Mouse (Mus musculus) Muller cell, postnatal 12 days (primary cell): ENCODE measurements around the gene Dok5.

ENCODE experiments used
- DNase-seq: peaks from one replicate; pipeline ENCODE4 v3.0.0-alpha.2; 2015; ENCODE audit errors: inconsistent ontology term

Dok5 gene

DNA sequence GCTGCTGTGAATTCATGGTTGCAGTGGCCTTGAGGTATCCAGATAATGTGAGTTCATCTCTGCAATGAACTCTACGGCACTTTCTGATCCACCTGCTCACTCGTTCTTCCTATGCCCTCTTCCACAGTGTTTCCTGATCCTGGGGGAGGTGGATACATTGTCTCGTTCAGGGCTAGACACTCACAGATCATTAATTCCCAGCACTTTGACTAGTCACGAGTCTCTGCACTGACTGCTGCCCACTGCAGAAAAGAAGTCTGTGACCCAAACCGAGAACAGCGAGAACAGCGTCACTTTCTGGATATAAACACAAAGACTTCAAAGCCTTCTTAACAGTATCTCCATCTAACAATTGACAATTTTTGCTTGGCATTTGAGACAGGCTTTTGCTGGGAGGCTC, 125.9 kb downstream of the Dok5 start:
- no peak for DNase-seq

DNA sequence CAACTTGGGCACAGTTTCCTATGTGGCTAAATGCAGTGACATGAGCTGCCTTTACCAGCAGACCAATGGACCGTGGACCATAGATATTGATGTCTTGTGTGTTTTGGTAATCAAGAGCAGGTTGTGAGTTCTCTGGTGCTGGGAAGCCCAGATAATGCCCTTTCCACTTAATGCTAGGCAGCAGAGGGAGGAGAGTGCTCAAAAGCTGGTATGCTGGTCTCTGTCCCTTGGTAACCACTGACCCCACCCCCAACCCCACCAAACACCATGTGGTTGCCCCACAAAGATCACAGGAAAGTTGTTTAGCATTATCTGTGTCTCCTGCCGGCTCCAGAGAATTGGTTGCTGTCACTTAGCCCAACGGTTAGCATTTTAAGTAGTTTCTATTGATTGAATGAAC, 127.0 kb downstream of the Dok5 start:
- DNase-seq = no peak

DNA sequence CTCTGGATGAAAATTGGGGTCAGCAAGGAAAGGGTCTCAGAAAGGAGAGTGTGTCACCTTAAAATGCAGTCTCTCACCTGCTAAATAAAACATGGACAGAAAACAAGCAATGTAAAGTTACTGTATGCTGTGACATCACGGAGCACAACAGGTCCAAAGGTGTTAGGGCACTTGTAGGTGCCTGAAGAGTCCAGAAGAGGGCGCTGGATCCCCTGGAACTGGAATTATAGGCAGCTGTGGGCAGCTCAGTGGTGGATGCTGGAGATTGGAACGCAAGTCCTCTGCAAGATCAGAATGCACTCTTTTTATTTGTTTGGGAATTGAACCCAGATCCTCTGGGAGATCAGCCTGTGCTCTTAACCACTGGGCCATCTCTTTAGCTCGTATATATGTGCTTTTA, 129.0 kb downstream of the Dok5 start:
- DNase-seq = no peak

DNA sequence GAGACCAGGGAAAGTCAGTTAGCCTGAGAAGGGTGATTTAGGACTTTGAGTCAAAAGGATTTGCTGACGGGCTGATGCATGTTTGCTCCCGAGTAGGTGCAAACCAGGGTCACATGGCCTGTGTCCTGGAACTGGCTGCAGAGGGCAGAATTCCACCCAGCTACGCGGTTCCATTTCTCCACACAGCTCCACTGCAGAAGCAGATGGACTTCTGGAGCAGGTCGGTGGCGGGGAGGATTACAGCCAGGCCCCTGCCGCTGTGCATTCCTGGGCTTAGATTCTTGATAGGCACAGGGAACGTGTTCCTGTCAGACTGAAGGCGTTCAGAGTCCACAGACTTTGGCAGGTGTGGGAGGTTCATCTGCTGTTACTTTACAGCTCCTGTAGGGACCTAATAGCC, 131.2 kb downstream of the Dok5 start:
- no peak for DNase-seq

DNA sequence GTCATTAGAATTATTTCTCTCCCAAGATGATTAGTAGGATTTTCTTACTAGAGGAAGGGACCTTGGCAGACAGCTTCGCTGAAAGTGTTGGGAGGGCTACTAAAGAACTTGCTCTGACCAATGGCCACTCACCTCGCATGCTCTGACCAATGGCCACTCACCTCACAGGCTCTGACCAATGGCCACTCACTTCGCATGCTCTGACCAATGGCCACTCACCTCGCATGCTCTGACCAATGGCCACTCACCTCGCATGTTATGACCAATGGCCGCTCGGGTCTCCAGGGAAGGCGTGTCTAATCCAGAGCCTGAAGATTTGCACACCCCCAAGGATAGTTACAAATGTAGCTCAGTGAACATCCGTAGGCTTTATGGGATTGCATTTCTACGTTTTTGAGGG, 131.6 kb downstream of the Dok5 start:
- no peak for DNase-seq

DNA sequence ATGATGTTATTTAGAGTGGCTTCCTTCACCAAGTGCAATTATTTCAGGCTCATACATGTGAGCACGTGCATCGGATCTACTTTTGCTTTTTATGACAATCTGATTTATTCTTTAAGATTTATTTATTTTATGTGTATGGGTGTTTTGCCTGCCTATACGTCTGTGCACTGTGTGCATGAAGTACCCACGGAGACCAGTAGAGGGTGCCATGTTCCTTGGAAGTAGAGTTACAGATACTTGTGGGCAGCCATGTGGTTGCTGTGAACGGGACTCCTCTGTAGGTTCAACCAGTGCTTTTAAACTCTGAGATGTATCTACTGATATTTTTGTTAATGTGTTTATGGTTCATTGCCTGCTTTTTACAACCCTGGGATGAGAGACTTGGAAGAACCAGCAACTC, 132.4 kb downstream of the Dok5 start:
- no peak for DNase-seq

DNA sequence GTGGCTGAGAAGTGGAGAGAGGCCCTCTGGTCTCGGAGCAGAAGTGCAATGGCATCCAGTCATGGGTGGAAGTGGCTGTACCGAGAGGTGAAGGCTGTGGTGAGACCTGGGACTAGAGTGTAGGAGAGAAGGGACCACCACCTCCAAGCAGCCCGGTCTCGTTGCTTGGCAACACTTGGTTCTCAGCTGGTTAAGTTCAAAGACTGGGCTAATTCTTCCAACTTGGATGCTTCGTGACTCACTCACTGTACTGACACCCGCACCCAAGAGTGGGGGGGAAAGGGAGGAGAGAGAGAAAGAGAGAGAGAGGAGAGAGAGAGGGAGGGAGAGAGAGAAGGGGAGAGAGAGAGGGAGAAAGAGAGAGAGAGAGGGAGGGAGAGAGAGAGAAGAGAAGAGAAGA, 133.2 kb downstream of the Dok5 start:
- DNase-seq = peak; percentile 15

DNA sequence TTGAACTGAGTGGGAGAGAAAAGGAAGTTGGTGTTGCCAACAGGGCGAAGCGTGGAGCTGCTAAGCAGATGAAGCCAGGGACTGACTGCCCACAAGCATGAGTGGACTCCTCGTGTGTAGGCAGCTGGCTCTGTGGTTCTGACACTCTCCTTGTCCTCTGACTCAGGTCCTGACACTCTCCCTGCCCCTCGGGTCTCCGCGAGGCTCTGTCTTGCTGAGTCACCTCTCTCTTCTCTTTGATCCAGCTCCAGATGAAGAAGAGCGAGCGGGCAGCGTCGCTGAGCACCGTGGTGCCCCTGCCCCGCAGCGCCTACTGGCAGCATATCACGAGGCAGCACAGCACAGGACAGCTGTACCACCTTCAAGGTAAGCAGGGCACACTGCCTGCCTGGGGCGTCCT, 139.0 kb downstream of the Dok5 start:
- DNase-seq = peak; percentile 78

DNA sequence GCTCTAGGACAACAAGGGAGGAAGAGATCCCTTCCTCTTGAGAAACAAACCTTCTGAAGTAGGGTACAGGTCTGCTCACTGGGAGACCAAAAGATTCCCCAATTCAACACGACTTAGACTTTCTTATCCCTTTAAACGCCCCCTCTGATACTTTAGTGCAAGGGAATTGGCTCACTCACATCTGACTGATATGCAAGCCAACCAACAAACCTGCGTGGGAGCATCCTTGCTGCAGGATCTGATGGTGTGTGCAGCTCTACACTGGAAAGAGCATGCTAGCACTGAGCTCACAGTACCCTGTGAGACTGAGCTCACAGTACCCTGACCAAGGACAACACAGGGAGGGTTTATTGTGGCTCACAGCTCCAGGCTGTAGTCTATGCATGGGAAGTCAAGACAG, 139.9 kb downstream of the Dok5 start:
- no peak for DNase-seq

DNA sequence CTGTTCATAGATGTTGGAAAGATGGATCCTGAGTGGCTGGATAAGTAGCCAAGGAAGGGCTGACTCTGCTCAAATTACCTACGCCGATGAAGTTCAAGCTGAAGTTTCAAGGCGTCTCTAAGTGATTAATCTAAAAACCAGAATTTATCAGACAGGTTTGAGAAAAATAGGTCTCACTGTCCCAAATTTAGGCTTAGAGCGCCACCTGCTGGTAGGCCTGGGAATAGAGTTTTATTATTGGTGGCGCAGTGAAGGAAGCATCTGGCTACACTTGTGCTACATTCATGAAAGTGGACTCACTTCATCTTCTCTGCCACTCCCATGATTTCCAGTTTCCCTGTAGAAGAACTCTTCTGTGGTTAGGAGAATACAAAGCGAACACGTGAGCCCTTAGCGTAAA, 141.8 kb downstream of the Dok5 start:
- DNase-seq = peak; percentile 42

DNA sequence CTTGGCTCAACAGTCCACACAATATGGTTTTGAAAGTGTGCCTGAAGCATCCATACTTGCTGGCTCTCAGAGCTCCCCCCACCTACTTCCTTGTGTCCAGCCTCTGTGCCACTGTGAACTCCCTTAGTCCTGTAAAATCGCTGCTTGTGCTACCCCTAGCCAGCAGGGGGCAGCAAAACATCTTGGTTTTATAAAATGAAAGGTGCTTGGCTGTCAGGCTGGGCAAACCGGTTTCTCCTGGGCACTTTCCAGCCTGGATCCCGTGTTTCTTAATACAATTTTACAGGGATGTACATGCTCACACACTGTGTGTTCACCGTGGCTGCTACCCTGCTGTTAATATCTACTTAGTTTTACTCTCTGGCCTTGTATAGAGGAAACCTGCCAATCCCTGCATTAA, 145.9 kb downstream of the Dok5 start:
- DNase-seq = peak; percentile 62

DNA sequence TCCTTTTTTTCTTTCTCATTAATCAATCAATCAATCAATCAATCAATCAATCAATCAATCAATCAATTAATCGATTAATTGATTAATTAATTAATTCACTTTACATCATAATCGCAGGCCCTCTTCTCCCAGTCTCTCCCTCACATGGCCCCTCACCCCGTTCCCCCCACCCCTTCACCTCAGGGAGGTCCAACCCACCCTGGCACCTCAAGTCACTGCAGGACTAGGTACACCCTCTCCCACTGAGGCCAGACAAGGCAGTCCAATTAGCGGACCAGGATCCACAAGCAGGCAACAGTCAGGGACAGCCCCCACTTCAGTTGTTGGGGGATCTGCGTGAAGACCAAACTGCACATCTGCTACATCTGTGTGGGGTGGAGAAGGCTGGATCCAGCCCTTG, 146.3 kb downstream of the Dok5 start:
- DNase-seq = no peak

DNA sequence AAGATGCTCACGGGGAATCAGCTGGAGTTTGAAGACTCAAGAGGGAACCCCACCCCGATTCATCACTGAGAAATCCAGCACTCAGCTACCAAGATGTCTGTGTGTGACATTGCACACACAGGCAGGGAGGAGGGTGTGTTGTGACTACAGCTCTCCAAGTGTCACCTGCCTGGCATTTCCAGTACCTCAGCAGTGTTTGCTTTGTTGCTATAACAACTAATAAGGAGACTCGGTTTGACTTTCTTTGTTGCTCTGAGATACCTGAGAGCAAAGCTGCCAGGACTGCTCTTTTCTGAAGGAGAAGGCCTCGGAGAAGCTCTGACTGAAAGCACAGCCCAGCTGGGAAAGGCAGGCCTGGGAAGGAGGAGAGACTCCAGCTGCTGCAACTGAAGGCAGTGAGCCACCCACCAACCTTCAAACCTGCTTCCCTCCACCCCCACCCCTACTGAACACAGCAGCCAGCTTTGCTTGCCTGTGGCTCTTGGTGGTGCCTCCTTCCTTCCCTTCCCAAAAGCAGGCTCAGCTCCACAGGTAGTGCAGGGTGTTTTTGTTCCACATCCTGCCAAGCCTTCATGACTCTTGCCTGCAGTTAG, 152.7 kb downstream of the Dok5 start:
- no peak for DNase-seq

DNA sequence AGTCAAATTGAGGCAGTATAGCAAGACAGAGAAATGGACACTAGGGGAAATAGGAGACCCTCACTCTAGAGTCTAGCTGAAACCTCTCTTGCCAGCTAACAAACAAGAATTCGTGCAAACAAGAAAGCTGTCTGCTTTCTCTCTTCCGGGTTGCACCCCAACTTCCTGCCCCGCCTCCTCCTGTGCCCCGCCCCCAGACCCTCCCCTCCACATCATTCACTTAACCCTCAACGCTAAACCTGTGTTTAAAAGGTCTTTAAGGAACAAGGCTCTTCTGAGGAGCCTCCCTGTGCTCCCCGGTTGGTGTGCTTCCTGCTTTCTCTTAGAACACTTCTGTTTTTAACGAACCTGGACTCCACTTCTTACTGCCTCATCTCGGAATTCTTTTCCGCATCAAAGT, 156.4 kb downstream of the Dok5 start:
- DNase-seq = no peak

DNA sequence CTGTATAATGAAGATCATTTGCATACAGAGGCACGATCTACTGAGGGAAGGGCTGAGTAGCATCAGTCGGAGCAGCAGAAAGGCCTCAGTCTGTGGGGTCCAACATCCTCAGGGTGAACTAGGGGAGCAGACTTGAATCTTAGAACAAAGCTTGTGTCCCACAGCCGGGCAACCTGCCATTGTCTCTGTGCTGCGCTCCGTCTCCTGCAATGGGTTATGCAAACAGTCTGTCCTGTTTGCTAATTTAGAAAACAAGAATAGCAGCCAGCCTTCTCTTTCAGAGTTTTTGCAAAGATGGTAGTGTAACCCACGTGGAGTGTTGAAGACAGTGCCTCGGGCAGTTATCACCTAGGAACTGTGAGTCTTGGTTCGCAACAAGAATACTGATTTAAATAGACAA, 163.5 kb downstream of the Dok5 start:
- no peak for DNase-seq

DNA sequence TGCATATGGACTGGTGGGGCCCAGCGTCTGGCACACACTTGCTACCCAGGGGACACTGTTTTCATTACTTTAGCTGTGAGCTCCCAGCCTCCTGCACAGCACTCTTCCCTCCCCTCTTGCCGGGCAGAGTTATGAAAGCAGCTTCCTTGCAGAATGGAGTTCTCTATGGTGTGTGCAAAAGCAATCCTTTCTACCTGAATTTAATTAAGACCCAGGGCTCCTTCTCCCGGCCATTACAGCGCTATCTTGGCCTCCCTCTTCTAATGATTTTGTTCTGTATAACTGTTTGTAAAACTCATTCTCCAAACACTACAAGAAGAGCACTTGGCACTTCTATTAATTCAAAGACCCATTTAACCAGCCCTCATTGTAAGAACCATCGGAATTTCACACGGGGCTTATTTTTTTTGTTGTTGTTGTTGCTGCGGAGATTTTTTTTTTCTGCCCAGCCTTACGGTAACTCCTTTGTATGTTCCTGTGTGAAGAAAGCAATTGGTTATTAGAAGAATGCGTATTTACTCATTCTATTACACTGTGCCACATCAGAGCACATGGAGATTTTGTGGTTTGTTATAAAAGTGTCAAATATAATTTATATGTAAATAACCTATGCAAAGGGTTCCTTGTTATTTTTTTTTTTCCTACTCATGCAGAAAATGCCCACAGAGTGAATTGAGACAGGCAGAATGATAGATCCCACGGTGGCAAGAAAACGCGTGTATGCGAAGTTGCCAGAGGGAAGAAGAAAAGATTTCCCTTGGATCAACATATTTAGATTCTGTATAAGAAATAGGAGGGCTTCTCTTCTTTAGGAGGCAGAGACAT, 170.8 kb downstream of the Dok5 start:
- DNase-seq = no peak

DNA sequence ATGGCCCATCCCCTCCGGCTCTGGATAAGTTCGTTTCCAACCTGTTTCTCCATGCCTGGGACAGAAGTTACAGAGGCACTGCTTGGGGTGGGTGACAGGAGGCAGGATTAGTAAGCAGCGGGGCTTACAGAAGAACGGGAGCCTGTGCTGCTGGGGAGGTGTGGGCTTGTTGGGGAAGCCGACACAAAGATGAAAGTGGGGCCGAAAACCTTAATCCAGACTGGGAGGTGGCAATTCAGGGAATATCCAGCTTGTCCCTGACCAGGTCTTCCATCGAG, 171.4 kb downstream of the Dok5 start:
- no peak for DNase-seq

DNA sequence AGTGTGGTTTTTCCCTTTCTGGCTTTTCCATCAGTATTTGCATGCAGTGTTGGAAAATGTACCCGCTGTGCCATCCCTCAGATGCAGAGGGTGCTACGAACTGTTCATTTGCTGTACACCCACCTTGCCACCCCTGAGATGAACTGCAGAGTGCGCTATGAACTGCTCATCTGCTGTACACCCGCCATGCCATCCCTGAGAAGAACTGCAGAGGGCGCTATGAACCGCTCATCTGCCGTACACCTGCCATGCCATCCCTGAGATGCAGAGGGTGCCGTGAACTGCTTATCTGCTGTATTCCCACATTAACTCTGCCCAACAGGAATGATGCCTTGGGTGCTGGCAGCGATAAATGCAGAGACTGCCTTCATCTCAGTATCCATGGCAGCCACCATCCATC, 171.8 kb downstream of the Dok5 start:
- DNase-seq = no peak

DNA sequence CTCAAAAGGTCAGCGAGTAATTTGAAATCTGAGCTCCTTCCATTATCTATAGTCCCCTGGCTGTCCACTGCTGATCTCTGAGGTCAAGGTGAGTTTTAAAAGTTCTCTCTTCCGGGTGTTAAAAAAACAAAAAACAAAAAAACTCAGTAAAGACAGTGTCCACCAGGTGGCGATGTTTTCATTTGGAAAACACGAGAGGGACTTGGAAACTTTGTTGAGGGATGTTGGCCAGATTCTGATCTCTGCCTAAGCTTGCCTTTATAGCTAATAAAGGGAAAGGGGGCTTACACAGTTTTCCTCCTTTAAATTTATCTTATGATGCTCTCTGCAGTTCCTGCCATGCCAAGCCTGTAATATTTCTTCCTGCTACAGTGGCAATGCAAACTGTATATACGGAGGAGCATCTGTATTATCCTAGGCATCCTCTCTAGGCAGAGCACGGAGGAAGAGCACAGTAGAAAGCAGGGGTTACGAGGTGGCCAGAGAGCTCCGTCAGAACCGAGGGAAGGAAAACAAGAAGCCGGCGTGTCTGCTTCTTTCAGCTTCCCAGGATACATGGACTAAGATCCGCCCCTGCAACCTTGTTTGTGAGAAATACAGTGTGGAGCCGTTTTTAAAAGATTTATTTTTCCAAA, 181.1 kb downstream of the Dok5 start:
- DNase-seq = peak; percentile 24

DNA sequence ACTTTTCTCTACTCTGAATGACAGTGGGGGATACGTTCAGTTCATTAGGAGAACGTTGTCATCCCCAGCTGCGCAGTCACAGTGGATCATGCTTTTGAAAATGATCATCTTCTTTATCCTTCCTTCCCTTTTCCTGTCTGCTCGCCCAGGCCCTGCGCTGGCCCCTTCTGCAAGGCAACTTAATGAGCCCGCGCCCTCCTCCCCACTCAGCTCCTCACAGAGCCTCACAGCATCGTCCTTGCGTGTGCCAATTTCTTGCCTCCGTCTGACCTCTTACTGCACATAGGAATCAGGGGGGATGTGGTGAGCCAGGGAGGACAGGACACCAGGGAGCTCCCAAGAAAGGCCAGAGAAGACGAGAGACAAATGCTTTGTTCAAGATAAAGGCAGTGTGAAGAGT, 182.3 kb downstream of the Dok5 start:
- no peak for DNase-seq

DNA sequence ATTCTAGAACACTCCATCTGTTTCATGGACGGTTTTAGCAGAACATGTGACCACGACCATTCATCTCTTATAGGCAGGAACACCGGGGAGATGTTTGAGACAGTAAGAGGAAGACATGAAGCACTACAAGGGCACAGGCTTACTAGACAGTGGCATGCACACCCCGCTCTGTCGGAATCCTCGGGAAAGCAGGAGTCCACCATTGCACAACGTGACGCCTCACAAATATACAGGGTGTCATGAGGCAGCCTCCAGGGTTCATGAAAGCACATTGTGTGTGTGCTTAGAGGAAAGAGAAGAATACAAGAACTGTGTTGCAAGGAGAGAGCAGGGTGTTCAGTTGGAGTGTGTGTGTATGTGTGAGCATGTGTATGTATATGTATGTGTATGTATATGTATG, 184.0 kb downstream of the Dok5 start:
- no peak for DNase-seq

DNA sequence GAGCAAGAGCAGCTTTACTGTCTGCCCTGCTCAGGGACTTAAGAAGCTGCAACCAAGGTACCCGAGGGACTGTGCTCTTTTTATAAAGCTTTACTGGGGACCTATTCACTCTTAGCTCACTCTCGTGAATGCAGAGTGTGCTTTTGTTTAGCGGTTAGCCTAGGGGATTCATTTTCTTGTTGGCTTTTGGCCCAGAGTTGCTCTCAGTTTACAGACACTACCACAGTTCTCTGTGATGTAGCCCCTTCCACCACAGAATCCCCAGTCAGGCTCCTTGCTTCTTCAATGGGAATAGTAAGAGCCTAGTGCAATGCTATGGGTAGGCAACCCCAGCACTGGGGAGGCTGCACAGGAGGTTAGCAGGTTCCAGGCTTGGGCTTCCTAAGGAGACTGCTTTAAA, 190.7 kb downstream of the Dok5 start:
- no peak for DNase-seq

DNA sequence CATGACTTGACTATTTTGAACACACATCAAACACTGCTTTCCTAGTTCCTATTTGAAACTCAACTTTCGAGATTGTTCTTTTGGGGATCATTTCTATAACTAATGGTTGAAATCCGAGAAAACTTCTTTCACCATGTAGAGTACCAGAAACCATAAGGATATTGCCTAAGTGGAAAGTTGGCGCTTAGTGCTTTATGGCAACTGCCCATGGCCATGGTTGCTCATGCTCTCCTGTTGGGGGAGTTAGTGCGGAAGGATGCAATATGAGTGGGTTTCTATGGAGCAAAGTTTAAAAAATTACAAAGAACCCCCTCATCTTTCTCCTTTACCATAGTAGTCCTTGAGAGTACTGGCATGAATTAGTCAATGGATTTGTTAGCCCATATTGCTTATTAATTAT, 192.5 kb downstream of the Dok5 start:
- DNase-seq = no peak

DNA sequence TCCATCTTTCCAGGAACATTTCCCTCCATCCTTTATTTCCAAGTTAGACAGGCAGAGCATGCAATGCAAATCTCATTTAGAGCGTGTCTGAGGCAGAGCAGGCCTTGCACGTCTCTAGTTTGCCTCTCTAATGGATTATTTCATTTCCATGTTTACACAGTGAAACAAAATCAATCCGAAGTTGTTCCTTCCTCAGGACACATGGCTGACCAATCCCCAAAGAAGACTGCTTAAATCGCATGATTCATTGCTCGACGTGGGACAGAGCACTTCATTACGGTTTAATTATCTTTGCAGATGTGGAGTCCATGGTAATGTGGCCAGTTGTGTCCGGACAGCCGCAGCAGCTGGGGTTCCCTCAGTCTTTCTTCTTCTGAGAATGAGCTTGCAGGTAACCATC, 194.6 kb downstream of the Dok5 start:
- DNase-seq = no peak
